Mouse (Mus musculus) heart, postnatal 0 days (tissue): ENCODE measurements around the gene Dhx57. TPM values are rescaled to one million over a fixed set of nuclear protein-coding genes. Genes with fewer than 3 reads are reported as not detected.

ENCODE experiments used
- ATAC-seq: fragments of 200-750 bp; cut with Nextera tagmentation; 2 replicates; pipeline ENCODE4 v1.8.0; 2017; ENCODE audit warnings: low read depth, moderate number of reproducible peaks, moderate library complexity; ENCODE audit not compliant: insufficient read depth
- DNase-seq: peaks from one replicate; pipeline ENCODE4 v3.0.0-alpha.2; 2016; ENCODE audit warnings: low spot score
- H3K27ac ChIP-seq: fragments of 300-500 bp; sonication (generic); 2 replicates; pipeline ENCODE4 v1.5.1; 2014; ENCODE audit warnings: low read depth, mild to moderate bottlenecking
- H3K27me3 ChIP-seq: fragments of 300-500 bp; sonication (generic); 2 replicates; pipeline ENCODE4 v1.6.1; 2014; ENCODE audit warnings: low read length, mixed read lengths; ENCODE audit not compliant: control insufficient read depth, insufficient read depth
- H3K36me3 ChIP-seq: fragments of 300-500 bp; sonication (generic); replicated peaks from 2 replicates; pipeline ENCODE4 v1.6.1; 2014; ENCODE audit warnings: low read length, mixed read lengths; ENCODE audit not compliant: control insufficient read depth, insufficient read depth
- H3K4me1 ChIP-seq: fragments of 300-500 bp; sonication (generic); 2 replicates; pipeline ENCODE4 v1.6.1; 2014; ENCODE audit warnings: antibody characterized with exemption; ENCODE audit not compliant: control insufficient read depth, insufficient read depth
- H3K4me2 ChIP-seq: fragments of 300-500 bp; sonication (generic); 2 replicates; pipeline ENCODE4 v1.6.1; 2014; ENCODE audit warnings: low read depth, mild to moderate bottlenecking, low read length, moderate library complexity
- H3K4me3 ChIP-seq: fragments of 300-500 bp; sonication (generic); 2 replicates; pipeline ENCODE4 v1.5.1; 2014; ENCODE audit warnings: low read depth, low read length
- H3K9ac ChIP-seq: fragments of 300-500 bp; sonication (generic); replicated peaks from 2 replicates; pipeline ENCODE4 v1.6.1; 2014; ENCODE audit warnings: low read depth, low read length, mixed read lengths
- H3K9me3 ChIP-seq: fragments of 300-500 bp; sonication (generic); replicated peaks from 2 replicates; pipeline ENCODE4 v1.6.1; 2016; ENCODE audit warnings: low read length; ENCODE audit not compliant: control insufficient read depth
- CTCF ChIP-seq: IDR thresholded peaks from 2 replicates; pipeline ENCODE4 v1.5.1; 2016; ENCODE audit warnings: antibody characterized with exemption, control low read depth, low read depth
- EP300 ChIP-seq: IDR thresholded peaks from 2 replicates; pipeline ENCODE4 v1.6.1; 2016; ENCODE audit warnings: antibody characterized with exemption, low read depth
- WGBS: fragments of 180-500 bp; shearing (Covaris S2); extraction: QIAGEN DNeasy Blood & Tissue Kit; methylation state at CpG from one replicate; pipeline ENCODE4 v1.1.7; 2014; 5-methylcytosine and 5-hydroxymethylcytosine counted together
- polyA plus RNA-seq: library from polyadenylated mRNA; unstranded; fragments of >200 nt; fragmentation: Nextera tagmentation; extraction: Ambion mirVana; gene quantifications from 2 replicates; pipeline ENCODE4 v1.2.1, GENCODE M21; 2015
- total RNA-seq: library from RNA; depleted of rRNA; stranded (reverse); fragments of >200 nt; gene quantifications from 2 replicates; pipeline ENCODE4 v1.2.3, GENCODE M21; 2014; ENCODE audit warnings: low replicate concordance; rRNA removed

Dhx57 gene
- total RNA-seq (3.7 and 7.7 TPM in 2 replicates), polyA plus RNA-seq (2.9 and 3.0 TPM in 2 replicates)

- Histone ChIP-seq H3K9me3 (no peaks in the 10 kb centered on the region), H3K27me3 (no peaks in the 10 kb centered on the region), H3K4me1 (peaks cover 8% of the 10 kb centered on the region; the same call in 1 of the 2 replicates), H3K4me2 (peak within 1 kb of the TSS; percentile 94), H3K4me3 (peak within 1 kb of the TSS; percentile 76), H3K36me3 (no peaks in the 10 kb centered on the region), H3K9ac (peak within 1 kb of the TSS; percentile 81), H3K27ac (peak within 1 kb of the TSS; percentile 83)
- DNase-seq (peak; percentile 91), ATAC-seq (peak; percentile 99)
- no peak for TF ChIP-seq EP300
- TF ChIP-seq CTCF = no peak
- WGBS = under 1% methylated on average over 35 of the region's 35 CpGs
These were observed at the start of gene Dhx57, which contains the start of gene Morn2 for GRCm38 (mm10) chr17:80290074-80290657. TSS of gene Dhx57 (minus strand) at chr17:80290476. TSS of gene Morn2 (plus strand) at chr17:80290203.

- TF ChIP-seq CTCF (peak; percentile 53), EP300 (no peak)
- H3K9me3 ChIP-seq = no peaks in the 10 kb centered on the region
- DNase-seq (no peak), ATAC-seq (no peak)
- H3K4me2 ChIP-seq = no peak overlapping the region
- no peaks in the 10 kb centered on the region for H3K36me3 ChIP-seq
- WGBS = 57% methylated on average over 2 of the region's 2 CpGs
- no peaks in the 10 kb centered on the region for H3K4me1 ChIP-seq
- no peak overlapping the region for H3K9ac ChIP-seq
- H3K27me3 ChIP-seq = no peaks in the 10 kb centered on the region
- no peak overlapping the region for H3K4me3 ChIP-seq
- H3K27ac ChIP-seq = no peak overlapping the region
These were observed 42.1 kb upstream of the Dhx57 start for GRCm38 (mm10) chr17:80332386-80332785.

- Histone ChIP-seq H3K4me1 (no peaks in the 10 kb centered on the region; the same call in 1 of the 2 replicates), H3K4me3 (no peak overlapping the region), H3K9ac (no peak overlapping the region), H3K27ac (no peak overlapping the region), H3K9me3 (no peaks in the 10 kb centered on the region), H3K4me2 (no peak overlapping the region), H3K27me3 (no peaks in the 10 kb centered on the region), H3K36me3 (no peaks in the 10 kb centered on the region)
- whole genome bisulfite sequencing = 80% methylated on average over 3 of the region's 3 CpGs
- TF ChIP-seq EP300 (no peak), CTCF (no peak)
- ATAC-seq (no peak), DNase-seq (no peak)
These were observed 36.2 kb upstream of the Dhx57 start for GRCm38 (mm10) chr17:80326431-80326830.

GRCm38 (mm10) chr17:80325456-80325855 lies 35.2 kb upstream of the Dhx57 start:
- Histone ChIP-seq H3K27ac (no peak overlapping the region), H3K4me3 (no peak overlapping the region), H3K4me1 (no peaks in the 10 kb centered on the region; the same call in 1 of the 2 replicates), H3K27me3 (no peaks in the 10 kb centered on the region), H3K4me2 (no peak overlapping the region), H3K9ac (no peak overlapping the region), H3K9me3 (no peaks in the 10 kb centered on the region), H3K36me3 (no peaks in the 10 kb centered on the region)
- DNase-seq = no peak
- TF ChIP-seq EP300 (no peak), CTCF (no peak)
- 72% methylated on average over 4 of the region's 5 CpGs for WGBS
- no peak for ATAC-seq

- no peak overlapping the region for H3K4me2 ChIP-seq
- no peak overlapping the region for H3K4me3 ChIP-seq
- TF ChIP-seq EP300 = no peak
- no peak for TF ChIP-seq CTCF
- H3K4me1 ChIP-seq = no peaks in the 10 kb centered on the region; the same call in 1 of the 2 replicates
- no peaks in the 10 kb centered on the region for H3K9me3 ChIP-seq
- H3K27me3 ChIP-seq = no peaks in the 10 kb centered on the region
- no peak overlapping the region for H3K9ac ChIP-seq
- no peaks in the 10 kb centered on the region for H3K36me3 ChIP-seq
- 84% methylated on average over 7 of the region's 7 CpGs for WGBS
- ATAC-seq (no peak), DNase-seq (no peak)
- no peak overlapping the region for H3K27ac ChIP-seq
These were observed 34.2 kb upstream of the Dhx57 start for GRCm38 (mm10) chr17:80324521-80324920.
